Mouse (Mus musculus): ENCODE measurements at regions not wholly inside any gene's neighbourhood (a gene's known extent, or its start where the extent isn't known, plus 50 kb on each side); places are given as distances from the start of the nearest gene placed in this dataset.

GRCm38 (mm10) chr9:117693001-117693400, 63.3 kb upstream of the Rbms3 start:
- no peak for DNase-seq (ENCODE audit: low spot score in 2 of 2)

- DNase-seq (ENCODE audit: low spot score in 2 of 2) = no peak
Measured at GRCm38 (mm10) chr9:117692486-117692885, 62.8 kb upstream of the Rbms3 start.

GRCm38 (mm10) chr9:117689946-117690345, 60.2 kb upstream of the Rbms3 start:
- DNase-seq (ENCODE audit: low spot score in 2 of 2) = no peak

Data from frontal cortex, postnatal 14 days (tissue).